Mouse (Mus musculus): ENCODE measurements around the gene Gm45234.

DNA sequence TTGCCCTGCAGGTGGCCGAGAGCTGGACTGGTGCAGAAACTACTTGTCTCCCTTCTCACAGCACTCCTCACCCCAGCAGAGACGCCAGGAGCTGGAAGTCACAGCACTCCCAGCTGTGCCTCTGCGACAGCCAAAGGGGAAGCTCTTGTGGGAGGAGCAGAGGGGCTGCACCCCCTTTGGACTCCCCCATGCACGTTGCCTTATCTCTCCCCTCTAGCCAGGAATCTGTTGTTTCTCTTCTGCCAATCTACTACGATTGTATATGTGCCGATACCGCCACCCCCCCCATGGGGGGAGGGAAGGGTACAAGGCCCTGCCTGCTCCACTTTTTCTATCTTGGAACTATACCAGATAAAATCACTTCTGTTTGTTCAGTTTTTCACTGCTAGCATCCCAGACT, 52.0 kb downstream of the Gm45234 start:
- TF ChIP-seq GATA1 (IDR thresholded peaks at IDR 0.05; ENCODE audit: low read length): no peak
- TF ChIP-seq TAL1 (IDR thresholded peaks at IDR 0.05; ENCODE audit: low read length): no peak

Measured in erythroblast, embryonic 14.5 days (primary cell).